Mouse (Mus musculus) lung, postnatal 36 days (tissue): Measurements from ENCODE around the gene Cfd.

ENCODE experiments used
- DNase-seq: peaks from one replicate; pipeline ENCODE4 v3.0.0; 2022; ENCODE audit warnings: mixed read lengths

The Cfd gene

DNA sequence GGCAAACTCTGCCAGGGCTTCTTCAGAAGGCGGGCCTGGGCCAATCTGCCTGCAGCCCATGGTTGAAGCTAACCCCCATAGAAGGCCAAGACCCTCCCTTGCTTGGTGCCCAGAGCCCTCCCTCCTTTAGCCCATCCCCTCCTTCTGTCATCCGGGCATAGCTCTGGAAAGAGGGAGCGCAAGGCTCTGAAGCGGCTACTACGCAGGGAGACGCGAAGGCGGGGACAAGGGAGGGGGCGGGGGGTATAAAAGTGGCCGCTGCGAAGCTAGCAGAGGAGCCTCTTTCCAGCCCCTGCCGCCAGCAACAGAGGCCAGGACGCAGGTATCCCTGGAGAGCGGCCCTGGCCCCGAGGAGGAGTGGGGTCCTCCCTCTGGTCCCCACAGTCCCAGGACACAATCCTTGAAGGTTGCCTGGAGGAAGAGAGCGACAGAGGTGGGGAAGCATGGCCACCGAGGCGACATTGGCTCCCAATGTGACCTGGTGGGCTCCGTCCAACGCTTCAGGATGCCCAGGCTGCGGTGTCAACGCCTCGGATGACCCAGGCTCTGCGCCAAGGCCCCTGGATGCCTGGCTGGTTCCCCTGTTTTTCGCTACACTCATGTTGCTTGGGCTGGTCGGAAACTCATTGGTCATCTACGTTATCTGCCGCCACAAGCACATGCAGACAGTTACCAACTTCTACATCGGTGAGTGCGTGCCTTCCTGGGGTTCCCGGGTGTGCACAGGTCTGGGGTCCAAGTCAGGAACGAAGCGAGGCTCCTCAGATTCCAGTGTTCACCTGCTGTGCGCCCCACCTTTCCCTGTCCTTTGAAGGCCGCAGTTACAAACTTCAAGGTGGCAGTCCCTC lies 27.8 kb downstream of the Cfd start:
- DNase-seq: peak; percentile 56

DNA sequence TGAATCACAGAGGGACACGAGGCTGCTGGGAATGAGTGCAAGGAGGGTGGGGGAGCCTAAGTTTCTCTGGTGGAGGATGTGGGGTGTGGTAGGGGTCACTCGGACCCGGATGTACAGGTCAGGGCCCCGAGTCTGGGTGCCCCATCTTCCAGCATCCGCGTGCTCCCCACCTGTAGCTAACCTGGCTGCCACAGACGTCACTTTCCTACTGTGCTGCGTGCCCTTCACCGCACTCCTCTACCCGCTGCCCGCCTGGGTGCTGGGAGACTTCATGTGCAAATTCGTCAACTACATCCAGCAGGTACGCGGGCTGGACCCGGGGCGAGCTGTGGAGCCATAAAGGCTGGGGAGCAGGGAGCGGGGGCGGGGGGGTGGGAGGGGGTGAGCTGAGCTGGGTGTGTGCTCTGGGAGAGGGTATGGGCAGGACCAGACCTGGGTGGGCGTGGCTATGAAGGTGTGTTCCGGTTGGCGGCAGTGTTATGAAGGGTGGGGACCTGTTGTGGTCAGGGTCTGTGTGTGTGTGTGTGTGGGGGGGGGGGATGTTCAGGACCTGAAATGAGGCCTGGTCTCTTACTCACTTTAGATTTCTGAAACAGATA lies 28.7 kb downstream of the Cfd start:
- peak; percentile 67 for DNase-seq

DNA sequence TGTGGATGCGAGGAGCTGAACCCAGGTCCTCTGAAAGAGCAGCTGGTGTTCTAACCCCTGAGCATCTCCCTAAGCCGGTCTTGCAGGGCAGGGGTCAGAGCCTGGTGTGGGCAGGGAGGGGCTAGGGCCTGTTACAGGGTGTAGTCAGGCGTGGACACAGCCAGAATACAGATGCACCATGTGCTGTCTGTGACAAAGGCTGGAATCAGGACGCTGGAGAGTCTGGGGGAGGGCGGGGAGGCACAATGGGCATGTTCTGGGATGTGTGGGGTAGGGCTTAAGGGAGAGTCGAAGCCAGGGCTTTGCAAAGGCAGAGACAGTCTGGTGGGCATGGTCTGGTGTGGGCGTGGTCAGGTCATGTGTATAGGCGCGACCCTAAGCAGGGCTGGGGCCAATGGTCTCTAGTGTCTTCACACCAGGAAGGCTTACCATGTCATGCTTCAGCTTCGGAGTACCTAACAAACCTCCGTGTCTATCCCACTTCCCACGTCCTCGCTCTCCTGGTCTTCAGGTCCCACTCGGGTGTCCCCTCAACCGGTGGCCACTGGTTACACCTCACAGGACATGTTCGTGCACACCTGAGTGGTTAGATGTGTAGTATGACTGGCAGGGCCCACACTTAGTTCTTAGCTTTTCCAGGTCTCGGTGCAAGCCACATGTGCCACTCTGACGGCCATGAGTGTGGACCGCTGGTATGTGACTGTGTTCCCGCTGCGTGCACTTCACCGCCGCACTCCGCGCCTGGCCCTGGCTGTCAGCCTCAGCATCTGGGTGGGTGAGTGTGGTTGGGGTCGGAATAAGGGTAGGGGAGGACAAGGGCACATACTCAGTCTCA lies 29.6 kb downstream of the Cfd start:
- no peak for DNase-seq

DNA sequence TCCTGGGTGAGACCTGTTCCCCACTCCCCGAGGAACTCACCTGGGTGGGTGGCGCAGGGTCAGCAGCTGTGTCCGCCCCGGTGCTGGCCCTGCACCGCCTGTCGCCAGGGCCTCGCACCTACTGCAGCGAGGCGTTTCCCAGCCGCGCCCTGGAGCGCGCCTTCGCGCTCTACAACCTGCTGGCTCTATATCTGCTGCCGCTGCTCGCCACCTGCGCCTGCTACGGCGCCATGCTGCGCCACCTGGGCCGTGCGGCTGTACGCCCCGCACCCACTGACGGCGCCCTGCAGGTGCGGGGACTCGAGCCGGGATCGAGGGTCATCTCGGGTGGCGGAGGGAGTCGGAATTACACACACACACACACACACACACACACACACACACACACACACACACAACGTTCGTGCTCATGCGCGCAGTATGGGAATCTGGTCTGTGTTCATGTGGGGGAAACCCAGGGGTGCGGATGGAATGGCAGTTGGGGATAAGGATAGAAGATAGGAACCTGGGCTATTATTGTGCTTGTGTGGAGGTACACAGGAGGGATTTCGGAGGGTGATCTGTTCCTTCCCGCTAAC lies 30.4 kb downstream of the Cfd start, which contains the start of gene R3hdm4:
R3hdm4 (minus strand) TSS at position 251 of the 578 bp plus-strand sequence.
- DNase-seq: no peak

DNA sequence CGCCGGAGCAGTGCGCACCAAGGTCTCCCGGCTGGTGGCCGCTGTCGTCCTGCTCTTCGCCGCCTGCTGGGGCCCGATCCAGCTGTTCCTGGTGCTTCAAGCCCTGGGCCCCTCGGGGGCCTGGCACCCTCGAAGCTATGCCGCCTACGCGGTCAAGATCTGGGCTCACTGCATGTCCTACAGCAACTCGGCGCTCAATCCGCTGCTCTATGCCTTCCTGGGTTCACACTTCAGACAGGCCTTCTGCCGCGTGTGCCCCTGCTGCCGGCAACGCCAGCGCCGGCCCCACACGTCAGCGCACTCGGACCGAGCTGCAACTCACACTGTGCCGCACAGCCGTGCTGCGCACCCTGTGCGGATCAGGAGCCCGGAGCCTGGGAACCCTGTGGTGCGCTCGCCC lies 30.9 kb downstream of the Cfd start:
- no peak for DNase-seq

DNA sequence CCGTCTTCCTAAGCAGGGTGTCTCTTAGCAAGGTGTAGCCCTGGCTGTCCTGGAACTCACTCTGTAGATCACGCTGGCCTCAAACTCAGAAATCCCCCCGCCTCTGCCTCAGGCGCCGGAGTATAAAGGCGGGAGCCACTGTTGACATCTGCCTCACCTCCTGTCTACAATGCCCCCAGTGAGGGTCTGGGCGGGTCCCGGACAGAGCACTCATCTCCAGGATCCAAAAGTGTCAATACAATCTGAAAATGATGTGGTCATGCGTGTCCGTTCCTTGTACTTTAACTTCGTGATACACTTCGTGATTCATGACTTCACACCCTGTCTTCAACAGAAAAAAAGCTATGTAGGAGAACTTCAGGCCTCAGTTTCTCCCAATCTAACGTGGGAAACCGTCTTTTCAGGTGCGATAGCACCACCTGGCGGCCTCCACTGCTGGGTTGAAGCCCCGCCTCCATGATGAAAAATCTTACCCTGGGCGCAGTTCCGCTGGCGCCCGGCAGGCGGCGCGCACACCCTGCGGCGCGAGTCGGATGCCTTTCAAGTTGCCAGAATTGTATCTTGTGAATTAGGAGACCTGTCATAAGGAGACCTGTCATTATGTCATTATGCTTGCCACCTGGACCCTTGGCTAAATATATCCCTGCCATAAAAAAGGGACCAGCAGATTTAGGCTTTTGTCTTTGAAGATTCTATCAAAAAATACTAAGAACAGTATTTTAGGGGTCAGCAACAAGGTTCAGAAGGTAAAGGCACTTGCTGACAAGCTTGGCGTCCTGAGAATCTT lies 34.5 kb downstream of the Cfd start:
- DNase-seq: peak; percentile 95

DNA sequence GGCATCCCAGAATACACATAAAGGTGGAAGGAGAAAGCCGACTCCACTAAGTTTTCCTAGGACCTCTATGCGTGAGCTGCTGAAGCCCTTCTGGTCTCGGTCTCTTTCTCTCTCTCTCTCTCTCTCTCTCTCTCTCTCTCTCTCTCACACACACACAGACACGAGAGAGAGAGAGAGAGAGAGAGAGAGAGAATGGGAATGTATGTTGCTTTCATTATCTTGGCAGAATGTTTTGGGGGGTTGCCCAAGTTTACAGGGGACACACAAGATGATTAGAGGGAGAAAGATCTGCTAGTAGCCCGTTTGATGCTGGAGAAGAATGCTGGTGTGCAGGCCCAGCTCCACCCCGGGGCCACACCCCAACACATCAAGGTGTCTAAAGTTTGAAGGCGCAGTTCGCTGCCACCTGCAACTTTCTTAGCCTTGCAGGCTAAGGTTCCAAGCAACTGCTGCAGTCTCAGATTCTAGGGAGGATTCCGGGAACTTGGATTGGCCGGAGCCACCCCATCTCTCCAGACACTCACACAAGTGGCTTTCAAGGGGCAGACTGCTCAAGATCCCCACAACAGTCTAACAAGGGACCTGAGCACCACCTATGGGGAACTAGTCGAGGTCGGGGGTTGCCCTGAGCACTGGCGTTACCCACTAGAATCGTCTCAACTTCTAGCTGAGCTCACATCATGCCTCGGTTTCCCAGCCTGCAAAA lies 35.3 kb downstream of the Cfd start:
- no peak for DNase-seq

DNA sequence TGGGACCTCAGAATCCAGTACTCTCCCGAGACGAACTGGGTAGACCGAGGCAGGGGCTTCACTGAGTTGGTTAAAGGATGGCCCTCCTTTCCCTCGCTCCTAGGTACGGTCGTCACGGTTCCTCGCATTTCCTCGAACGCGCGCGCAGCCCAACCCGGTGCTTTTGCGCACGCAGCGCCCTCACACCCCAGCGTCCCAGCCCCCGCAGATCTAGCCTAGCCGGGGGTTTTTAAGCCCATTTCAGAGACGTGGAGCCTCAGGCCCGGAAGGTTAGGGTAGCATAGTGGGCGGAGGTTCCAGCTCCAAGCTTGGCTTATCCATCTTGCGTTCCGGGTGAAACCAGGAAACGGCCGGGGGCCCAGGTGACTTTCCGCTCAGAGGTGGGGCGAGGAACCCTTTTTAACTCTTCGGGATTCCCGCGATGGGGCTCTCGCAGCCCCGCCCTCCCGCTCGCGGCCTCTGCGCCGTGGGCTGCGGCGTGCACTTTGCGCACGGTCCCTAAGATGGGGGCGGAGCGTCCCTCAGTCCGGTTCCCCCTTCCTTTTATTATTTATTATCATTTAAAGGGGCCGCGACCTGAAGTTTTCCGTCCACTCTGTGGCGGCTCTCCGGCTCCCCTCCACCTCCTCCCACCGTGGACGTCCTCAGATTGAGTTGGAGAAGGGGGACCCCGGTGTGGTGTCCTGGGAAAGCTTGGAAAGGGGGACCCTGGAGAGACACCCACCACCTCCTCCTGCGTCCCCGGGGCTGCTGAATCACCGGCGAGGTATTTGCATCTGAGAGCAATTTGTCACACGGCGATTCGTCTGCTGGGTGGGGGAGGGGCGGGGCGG lies 36.1 kb downstream of the Cfd start, which contains the start of gene Arid3a:
Arid3a (plus strand) TSS at position 553 of the 833 bp plus-strand sequence.
- peak; percentile 92 for DNase-seq

DNA sequence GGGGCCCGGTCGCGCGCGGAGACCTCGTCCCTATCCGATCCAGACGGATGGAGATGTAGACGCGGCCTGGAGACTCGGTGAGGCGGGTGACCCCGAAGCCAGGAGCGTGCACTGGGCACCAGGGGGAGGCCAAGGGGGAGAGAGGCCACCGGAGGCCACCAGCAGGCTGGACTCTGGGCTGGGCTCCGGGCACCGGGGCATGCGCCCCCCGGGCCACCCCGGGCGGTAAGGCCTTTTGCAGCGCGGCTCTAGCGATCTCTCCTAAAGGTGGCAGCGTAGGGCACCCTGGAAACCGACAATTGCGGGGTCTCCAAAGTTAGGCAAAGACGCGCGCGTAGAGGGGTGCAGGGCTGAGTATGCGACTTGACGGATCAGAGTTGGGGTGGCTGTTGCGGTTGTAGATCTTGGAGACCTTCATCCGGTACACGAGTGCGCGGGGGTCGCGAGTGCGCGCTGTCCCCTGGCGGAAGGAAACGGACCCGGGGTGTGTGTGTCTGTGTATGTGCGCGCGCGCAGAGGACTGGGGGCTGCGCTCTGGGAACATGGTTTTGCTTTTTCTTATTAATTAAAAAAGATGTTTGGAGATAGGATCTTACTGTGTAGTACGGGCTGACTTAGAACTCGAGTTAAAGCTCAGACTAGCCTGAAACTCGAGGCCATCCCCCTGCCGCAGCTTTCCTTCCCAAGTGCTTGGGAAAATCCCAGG lies 36.8 kb downstream of the Cfd start:
- peak; percentile 58 for DNase-seq

DNA sequence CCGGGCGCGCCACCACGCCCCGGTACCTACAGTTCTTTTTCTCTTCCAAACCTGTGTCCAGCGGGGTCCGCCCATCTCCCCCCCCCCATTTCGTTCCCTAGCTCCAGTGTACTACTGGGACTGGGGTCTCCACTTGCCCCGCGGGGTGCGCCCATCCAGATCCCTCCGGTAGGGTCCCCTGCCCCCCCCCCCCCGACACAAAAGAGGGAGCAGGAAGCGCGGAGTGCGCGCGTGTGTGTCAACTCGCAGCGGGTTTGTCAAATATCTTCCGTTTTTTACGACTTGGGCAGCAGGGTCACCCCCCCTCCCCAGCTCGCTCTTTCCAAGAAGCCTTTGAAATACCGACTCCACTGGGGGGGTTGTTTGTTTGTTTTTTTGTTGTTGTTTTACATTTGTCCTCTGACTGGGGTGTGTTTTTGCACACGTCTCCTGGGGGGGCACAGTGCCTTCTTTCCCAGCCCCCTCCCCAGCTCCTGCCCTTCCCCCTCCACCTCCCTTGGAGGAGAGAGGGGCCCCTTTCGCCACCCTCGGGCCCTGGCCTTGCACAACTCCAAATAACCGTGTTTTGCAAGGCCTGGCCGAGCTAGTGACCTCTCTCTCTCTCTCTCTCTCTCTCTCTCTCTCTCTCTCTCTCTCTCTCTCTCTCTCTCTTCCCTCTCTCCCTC lies 37.5 kb downstream of the Cfd start:
- DNase-seq: peak; percentile 69

DNA sequence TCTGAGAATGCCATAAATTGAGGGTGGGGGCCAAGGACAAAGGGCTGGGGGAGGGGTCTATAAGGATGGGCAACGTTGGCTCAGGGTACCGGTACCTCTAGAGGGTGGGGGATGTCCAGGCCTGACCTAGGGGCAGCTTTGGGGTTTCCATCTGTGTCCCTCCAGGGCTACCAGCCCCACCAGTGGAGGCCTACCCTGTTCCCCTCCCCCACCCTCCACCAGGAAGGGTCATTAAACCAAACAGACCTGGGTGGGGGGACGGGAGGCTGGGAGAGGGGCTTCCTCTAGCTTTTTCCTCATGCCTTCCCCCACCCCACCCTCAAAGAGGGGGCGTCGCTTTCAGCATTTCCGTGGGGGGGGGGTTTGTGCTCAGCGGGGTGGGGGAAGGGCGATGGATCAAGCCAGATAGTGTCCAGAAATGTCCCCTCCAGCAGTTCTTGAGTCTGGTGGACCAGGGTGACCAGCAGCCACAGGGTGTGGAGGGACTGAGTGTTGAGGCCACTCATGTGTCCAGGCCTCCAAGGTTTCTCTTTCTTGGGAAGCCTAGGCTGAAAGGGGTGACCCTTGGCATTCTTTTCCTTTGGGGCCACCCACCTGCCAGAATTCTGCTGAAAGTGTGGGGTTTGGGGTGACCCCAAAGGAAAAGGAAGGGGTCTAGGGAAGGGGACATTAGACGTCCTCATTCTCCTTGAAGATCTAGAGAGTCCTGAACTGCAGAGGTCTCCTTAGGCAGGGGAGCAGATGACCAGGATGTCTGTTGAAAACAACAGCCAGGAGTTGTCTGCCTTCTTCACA lies 38.5 kb downstream of the Cfd start:
- DNase-seq: no peak

DNA sequence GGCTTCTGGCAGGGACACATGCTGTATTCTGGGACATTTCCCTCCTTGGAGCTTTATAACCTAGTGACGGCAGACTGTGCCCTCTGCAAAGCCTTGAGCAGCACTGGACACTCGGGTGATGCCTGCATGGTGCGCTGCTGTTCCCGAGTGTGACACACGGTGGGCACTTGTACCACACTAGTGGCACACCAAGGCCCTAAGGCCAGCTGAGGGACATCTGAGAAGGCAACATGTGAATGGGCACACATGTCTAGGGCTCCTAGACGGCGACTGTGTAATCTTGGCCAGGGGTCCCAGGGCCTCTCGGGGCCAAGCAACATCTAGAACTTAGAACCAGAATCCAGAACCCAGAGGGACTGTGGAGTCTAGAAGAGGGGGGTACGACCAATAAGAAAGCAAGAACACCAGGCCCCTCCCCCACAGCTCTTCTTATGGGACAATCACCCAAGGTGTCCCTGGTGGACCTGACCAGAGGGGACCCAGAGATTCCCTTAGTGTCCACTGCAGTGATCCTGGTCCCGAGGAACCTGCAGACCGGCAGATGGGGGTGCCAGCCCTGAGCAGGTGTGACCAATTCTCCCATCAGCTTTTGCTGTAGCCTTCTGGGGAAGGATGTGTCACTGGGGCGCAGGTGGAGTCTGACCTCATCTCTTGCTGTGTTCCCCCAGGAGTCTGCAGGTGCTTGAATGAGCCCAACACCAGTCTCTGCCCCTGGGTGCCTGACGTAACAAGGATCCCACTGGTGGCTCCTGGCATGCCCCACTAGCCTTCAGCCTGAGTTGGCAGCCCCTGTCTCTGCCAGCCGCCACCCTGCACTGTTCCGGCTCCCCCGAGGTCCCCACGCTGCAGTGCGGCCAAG lies 39.5 kb downstream of the Cfd start:
- DNase-seq: no peak

DNA sequence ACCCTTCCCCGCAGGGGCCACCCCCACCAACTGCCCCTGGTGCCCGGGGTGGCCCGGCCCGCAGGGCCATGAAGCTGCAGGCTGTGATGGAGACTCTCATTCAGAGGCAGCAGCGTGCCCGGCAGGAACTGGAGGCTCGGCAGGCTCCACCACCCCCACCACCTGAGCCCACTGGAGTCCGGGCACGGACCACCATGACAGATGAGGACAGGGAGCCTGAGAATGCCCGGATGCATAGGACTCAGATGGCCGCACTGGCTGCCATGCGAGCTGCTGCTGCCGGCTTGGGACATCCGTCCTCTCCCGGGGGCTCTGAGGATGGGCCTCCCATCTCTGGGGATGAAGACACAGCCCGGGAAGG lies 40.2 kb downstream of the Cfd start:
- no peak for DNase-seq

DNA sequence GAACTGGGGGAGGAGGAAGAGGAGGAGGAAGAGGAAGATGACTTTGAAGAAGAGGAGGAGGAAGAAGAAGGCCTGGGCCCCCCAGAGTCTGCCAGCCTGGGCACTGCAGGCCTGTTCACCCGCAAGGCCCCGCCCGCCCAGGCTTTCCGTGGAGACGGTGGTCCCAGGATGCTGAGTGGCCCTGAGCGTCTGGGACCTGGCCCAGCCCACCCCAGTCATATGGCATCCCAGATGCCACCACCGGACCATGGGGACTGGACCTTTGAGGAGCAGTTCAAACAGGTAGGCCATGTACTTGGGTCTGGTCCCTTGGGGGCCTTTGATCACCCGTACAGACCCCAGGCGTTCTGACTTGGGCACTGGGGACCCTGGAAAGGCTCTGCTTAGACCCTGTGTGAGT lies 41.1 kb downstream of the Cfd start:
- no peak for DNase-seq

DNA sequence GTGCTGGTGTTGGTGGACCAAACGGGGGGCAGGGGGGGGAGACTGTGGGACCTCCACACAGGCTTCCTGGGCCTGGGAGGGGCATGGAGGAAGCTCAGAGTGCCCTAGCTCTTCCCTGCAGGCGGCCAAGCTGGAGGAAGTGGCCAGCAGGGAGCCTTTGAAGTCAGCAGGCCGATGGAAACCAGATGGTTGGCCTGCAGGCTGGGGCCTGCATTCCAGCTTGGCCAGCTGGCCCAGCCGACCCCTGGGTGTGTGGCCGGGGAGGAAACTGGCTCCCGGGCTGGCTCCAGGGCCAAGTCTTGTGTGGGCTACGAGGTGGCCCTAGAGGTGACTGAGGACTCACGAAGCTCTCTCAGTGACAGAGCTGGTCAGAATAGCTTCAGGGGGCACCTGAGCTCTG lies 42.1 kb downstream of the Cfd start:
- DNase-seq: peak; percentile 78

DNA sequence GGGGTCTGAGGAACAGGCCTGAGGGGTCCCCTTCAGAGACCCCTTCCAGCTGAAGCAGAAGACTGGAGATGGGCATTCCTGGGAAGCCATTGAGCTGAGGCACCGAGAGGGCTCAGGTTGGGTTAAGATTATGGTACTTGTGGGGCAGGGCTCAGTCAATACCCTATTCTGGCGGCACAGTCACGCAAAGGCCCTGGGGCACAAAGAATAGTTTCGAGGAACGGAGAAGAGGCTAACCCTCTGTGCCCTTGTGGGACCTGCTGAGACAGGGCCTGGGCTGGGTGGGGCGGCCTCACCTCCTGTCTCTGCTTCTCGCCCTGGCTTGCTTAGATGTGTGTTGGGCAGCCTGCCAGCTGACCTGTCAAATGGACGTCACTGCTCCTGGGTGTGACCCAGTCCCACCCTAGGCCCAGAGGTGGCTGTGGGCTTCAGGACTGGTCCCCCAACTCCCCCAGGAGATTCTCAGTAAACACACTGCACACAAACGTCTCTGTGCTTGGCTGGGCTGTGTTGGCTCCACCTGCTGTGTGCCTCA lies 42.6 kb downstream of the Cfd start:
- no peak for DNase-seq

DNA sequence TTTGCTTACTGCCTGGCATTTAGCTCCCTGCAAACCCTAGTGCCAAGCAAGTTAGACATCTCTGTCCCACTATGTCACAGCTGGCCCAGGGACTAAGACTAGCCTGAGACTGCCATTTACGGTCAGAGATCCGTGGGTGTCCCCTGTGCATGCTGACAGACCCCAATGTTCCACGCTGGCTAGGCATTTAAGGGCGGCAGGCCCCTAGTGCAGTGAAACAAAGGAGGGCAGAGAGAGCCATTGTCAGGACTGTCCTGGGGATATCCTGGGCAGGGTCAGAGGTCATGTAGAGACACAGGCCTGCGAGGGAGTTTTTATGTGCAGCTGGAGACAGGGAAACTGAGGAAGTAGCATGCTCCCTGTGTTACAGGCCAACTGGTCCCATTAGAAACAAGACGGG lies 43.2 kb downstream of the Cfd start:
- no peak for DNase-seq
